Mouse (Mus musculus): ENCODE results near the gene Tspyl1. TPM values are rescaled to one million over a fixed set of nuclear protein-coding genes. Genes with fewer than 3 reads are reported as not detected.

Tspyl1 gene
- polyA plus RNA-seq, 1 experiment from 2014 or later, result 50.8 TPM

DNA sequence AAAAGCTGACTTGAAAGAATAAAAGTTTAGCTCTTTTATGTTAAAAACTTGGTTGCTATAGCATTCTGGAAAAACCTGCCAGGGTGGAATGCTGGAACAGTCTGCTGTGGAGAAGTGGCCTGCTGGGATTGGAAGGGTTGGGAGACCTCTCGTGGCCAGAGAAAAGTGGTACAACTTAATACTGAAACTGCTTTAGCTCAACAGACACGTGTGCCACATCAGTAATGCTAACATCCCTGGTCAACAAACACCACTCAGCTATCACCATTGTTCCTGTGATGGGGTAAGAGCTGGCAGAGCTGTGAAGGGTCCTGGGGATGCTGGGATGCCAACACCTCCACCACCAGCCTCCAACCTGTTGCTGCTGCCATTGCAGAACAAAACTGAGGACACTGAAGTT, 46.3 kb downstream of the Tspyl1 start:
- DNase-seq (ENCODE audit: low read depth, low spot score) (no peak), ATAC-seq (peak; percentile 88)
- ChIA-PET POLR2A (no interaction called here), CTCF (interaction anchor here (0.9 to 2.1 kb wide), 10 partner anchors 10 to 341 kb away, joined by 3 to 5 read pairs (median 4); partner anchors contain the start of gene Tspyl4)
- peak; percentile 74 for TF ChIP-seq CTCF (IDR thresholded peaks at IDR 0.05)
- H3K27me3 ChIP-seq, result no peaks in the 10 kb centered on the region
- in situ Hi-C loops (cut with MboI; ENCODE audit: low pct_unique_long_range_greater_than_20kb), result loop anchor here (10.0 kb wide), 1 partner anchor 294 kb away; the partner anchor contains the start of gene Trappc3l

Other genes starting within 250 kb of the Tspyl1 start
- not detected for gene Trappc3l, start 244.6 kb upstream of the Tspyl1 start, polyA plus RNA-seq (2021)
- gene Calhm4, start 237.9 kb upstream of the Tspyl1 start, polyA plus RNA-seq (2021), result 0.03 TPM
- gene Calhm5, start 185.7 kb upstream of the Tspyl1 start, polyA plus RNA-seq (2021), result 0.59 TPM
- gene Calhm6, start 154.2 kb upstream of the Tspyl1 start, polyA plus RNA-seq (2021), result not detected
- gene Dse, start 74.5 kb upstream of the Tspyl1 start, polyA plus RNA-seq (2021), result 6.8 TPM
- gene Tspyl4, start 15.3 kb downstream of the Tspyl1 start, polyA plus RNA-seq (2021), result 11.5 TPM
- gene Col10a1, start 107.8 kb downstream of the Tspyl1 start, polyA plus RNA-seq (2021), result not detected
- 17.5 TPM for gene Nt5dc1, start 136.4 kb downstream of the Tspyl1 start, polyA plus RNA-seq (2021)
- gene Frk, start 201.2 kb downstream of the Tspyl1 start, polyA plus RNA-seq (2021), result 19.8 TPM

Data from Patski (cell line).